Mouse (Mus musculus): Measurements from ENCODE around the gene Mrtfb. TPM values are rescaled to one million over a fixed set of nuclear protein-coding genes. Genes with fewer than 3 reads are reported as not detected.

Gene Mrtfb
- polyA plus RNA-seq, 1 experiment, result 11.9 TPM

GRCm38 (mm10) chr16:13452661-13453060 is 196.4 kb downstream of the Mrtfb start:
- Histone ChIP-seq H3K27ac (ENCODE audit: control insufficient read depth, insufficient read depth, low read depth, low read length) (no peak overlapping the region), H3K4me3 (ENCODE audit: control insufficient read depth, low read depth, low read length) (no peak overlapping the region), H3K4me1 (ENCODE audit: control insufficient read depth, insufficient read depth, low read length) (peaks cover 9% of the 10 kb centered on the region), H3K36me3 (ENCODE audit: control insufficient read depth, insufficient read depth, low read length) (no peaks in the 10 kb centered on the region), H3K27me3 (ENCODE audit: control insufficient read depth, insufficient read depth, low read length) (no peaks in the 10 kb centered on the region)
- no peak for TF ChIP-seq POLR2A (IDR thresholded peaks at IDR 0.05; ENCODE audit: control insufficient read depth, low read depth, low read length)
- no peak for TF ChIP-seq CTCF (IDR thresholded peaks at IDR 0.05; ENCODE audit: control insufficient read depth, insufficient read depth, insufficient replicate concordance, low read depth, low read length)

GRCm38 (mm10) chr16:13454026-13454600 is 197.8 kb downstream of the Mrtfb start:
- H3K36me3 ChIP-seq (ENCODE audit: control insufficient read depth, insufficient read depth, low read length), result no peaks in the 10 kb centered on the region
- H3K27ac ChIP-seq (ENCODE audit: control insufficient read depth, insufficient read depth, low read depth, low read length), result no peak overlapping the region
- H3K4me1 ChIP-seq (ENCODE audit: control insufficient read depth, insufficient read depth, low read length), result no peaks in the 10 kb centered on the region; the same call in 1 of the 2 replicates
- H3K4me3 ChIP-seq (ENCODE audit: control insufficient read depth, low read depth, low read length), result no peak overlapping the region
- H3K27me3 ChIP-seq (ENCODE audit: control insufficient read depth, insufficient read depth, low read length), result no peaks in the 10 kb centered on the region
- TF ChIP-seq CTCF (IDR thresholded peaks at IDR 0.05; ENCODE audit: control insufficient read depth, insufficient read depth, insufficient replicate concordance, low read depth, low read length) (no peak), POLR2A (IDR thresholded peaks at IDR 0.05; ENCODE audit: control insufficient read depth, low read depth, low read length) (no peak)

GRCm38 (mm10) chr16:13455560-13455959 is 199.3 kb downstream of the Mrtfb start:
- Histone ChIP-seq H3K27me3 (ENCODE audit: control insufficient read depth, insufficient read depth, low read length) (no peaks in the 10 kb centered on the region), H3K4me3 (ENCODE audit: control insufficient read depth, low read depth, low read length) (no peak overlapping the region), H3K36me3 (ENCODE audit: control insufficient read depth, insufficient read depth, low read length) (no peaks in the 10 kb centered on the region), H3K4me1 (ENCODE audit: control insufficient read depth, insufficient read depth, low read length) (no peaks in the 10 kb centered on the region), H3K27ac (ENCODE audit: control insufficient read depth, insufficient read depth, low read depth, low read length) (no peak overlapping the region)
- TF ChIP-seq CTCF (IDR thresholded peaks at IDR 0.05; ENCODE audit: control insufficient read depth, insufficient read depth, insufficient replicate concordance, low read depth, low read length) (no peak), POLR2A (IDR thresholded peaks at IDR 0.05; ENCODE audit: control insufficient read depth, low read depth, low read length) (no peak)

- Histone ChIP-seq H3K4me1 (ENCODE audit: control insufficient read depth, insufficient read depth, low read length) (no peaks in the 10 kb centered on the region), H3K4me3 (ENCODE audit: control insufficient read depth, low read depth, low read length) (no peak overlapping the region), H3K27ac (ENCODE audit: control insufficient read depth, insufficient read depth, low read depth, low read length) (no peak overlapping the region), H3K36me3 (ENCODE audit: control insufficient read depth, insufficient read depth, low read length) (no peaks in the 10 kb centered on the region), H3K27me3 (ENCODE audit: control insufficient read depth, insufficient read depth, low read length) (no peaks in the 10 kb centered on the region)
- TF ChIP-seq CTCF (IDR thresholded peaks at IDR 0.05; ENCODE audit: control insufficient read depth, insufficient read depth, insufficient replicate concordance, low read depth, low read length), result no peak
- no peak for TF ChIP-seq POLR2A (IDR thresholded peaks at IDR 0.05; ENCODE audit: control insufficient read depth, low read depth, low read length)
Measured at GRCm38 (mm10) chr16:13458556-13458955, 202.3 kb downstream of the Mrtfb start.

GRCm38 (mm10) chr16:13460071-13460470 is 203.8 kb downstream of the Mrtfb start:
- no peak for TF ChIP-seq CTCF (IDR thresholded peaks at IDR 0.05; ENCODE audit: control insufficient read depth, insufficient read depth, insufficient replicate concordance, low read depth, low read length)
- TF ChIP-seq POLR2A (IDR thresholded peaks at IDR 0.05; ENCODE audit: control insufficient read depth, low read depth, low read length), result no peak
- Histone ChIP-seq H3K4me1 (ENCODE audit: control insufficient read depth, insufficient read depth, low read length) (no peaks in the 10 kb centered on the region; the same call in 1 of the 2 replicates), H3K27ac (ENCODE audit: control insufficient read depth, insufficient read depth, low read depth, low read length) (no peak overlapping the region), H3K4me3 (ENCODE audit: control insufficient read depth, low read depth, low read length) (no peak overlapping the region), H3K36me3 (ENCODE audit: control insufficient read depth, insufficient read depth, low read length) (no peaks in the 10 kb centered on the region), H3K27me3 (ENCODE audit: control insufficient read depth, insufficient read depth, low read length) (no peaks in the 10 kb centered on the region)

- no peak overlapping the region for H3K27ac ChIP-seq (ENCODE audit: control insufficient read depth, insufficient read depth, low read depth, low read length)
- H3K36me3 ChIP-seq (ENCODE audit: control insufficient read depth, insufficient read depth, low read length), result no peaks in the 10 kb centered on the region
- H3K27me3 ChIP-seq (ENCODE audit: control insufficient read depth, insufficient read depth, low read length), result no peaks in the 10 kb centered on the region
- no peak overlapping the region for H3K4me3 ChIP-seq (ENCODE audit: control insufficient read depth, low read depth, low read length)
- no peak for TF ChIP-seq CTCF (IDR thresholded peaks at IDR 0.05; ENCODE audit: control insufficient read depth, insufficient read depth, insufficient replicate concordance, low read depth, low read length)
- no peaks in the 10 kb centered on the region; the same call in 1 of the 2 replicates for H3K4me1 ChIP-seq (ENCODE audit: control insufficient read depth, insufficient read depth, low read length)
Measured at GRCm38 (mm10) chr16:13460777-13461408, 204.6 kb downstream of the Mrtfb start.

GRCm38 (mm10) chr16:13464662-13465061 is 208.4 kb downstream of the Mrtfb start:
- no peaks in the 10 kb centered on the region; the same call in 1 of the 2 replicates for H3K4me1 ChIP-seq (ENCODE audit: control insufficient read depth, insufficient read depth, low read length)
- H3K27ac ChIP-seq (ENCODE audit: control insufficient read depth, insufficient read depth, low read depth, low read length), result no peak overlapping the region
- no peaks in the 10 kb centered on the region for H3K27me3 ChIP-seq (ENCODE audit: control insufficient read depth, insufficient read depth, low read length)
- peak overlapping the region; percentile 84 for H3K4me3 ChIP-seq (ENCODE audit: control insufficient read depth, low read depth, low read length)
- H3K36me3 ChIP-seq (ENCODE audit: control insufficient read depth, insufficient read depth, low read length), result no peaks in the 10 kb centered on the region
- no peak for TF ChIP-seq CTCF (IDR thresholded peaks at IDR 0.05; ENCODE audit: control insufficient read depth, insufficient read depth, insufficient replicate concordance, low read depth, low read length)
- TF ChIP-seq POLR2A (IDR thresholded peaks at IDR 0.05; ENCODE audit: control insufficient read depth, low read depth, low read length), result no peak

Other genes starting within 250 kb of the Mrtfb start
- 30.7 and 33.8 TPM in 2 replicates for gene Ercc4, start 146.8 kb upstream of the Mrtfb start, polyA plus RNA-seq (2012; rRNA removed)